Mouse (Mus musculus) ES-CJ7 (cell line): ENCODE results near the gene Ppfia2.
A peak's percentile ranks its signal among the peaks of the same experiment; 100 is the strongest.

Experiments used
- DNase-seq: peaks from one replicate; pipeline ENCODE4 v3.0.0; 2011; ENCODE audit warnings: low read depth, low spot score

The Ppfia2 gene

GRCm38 (mm10) chr10:106914275-106914674, 444.1 kb downstream of the Ppfia2 start:
- no peak for DNase-seq

GRCm38 (mm10) chr10:106914822-106915221, 444.7 kb downstream of the Ppfia2 start:
- DNase-seq, result no peak

- DNase-seq, result no peak
Observed at GRCm38 (mm10) chr10:106924334-106924733, 454.2 kb downstream of the Ppfia2 start.

GRCm38 (mm10) chr10:106924798-106925197, 454.7 kb downstream of the Ppfia2 start:
- no peak for DNase-seq

- no peak for DNase-seq
Observed at GRCm38 (mm10) chr10:106928576-106929332, 458.6 kb downstream of the Ppfia2 start.

GRCm38 (mm10) chr10:106932571-106933073, 462.5 kb downstream of the Ppfia2 start:
- peak; percentile 39 for DNase-seq

- DNase-seq, result no peak
Observed at GRCm38 (mm10) chr10:106936996-106937395, 466.9 kb downstream of the Ppfia2 start.

GRCm38 (mm10) chr10:106938851-106939250, 468.7 kb downstream of the Ppfia2 start:
- no peak for DNase-seq

- no peak for DNase-seq
Observed at GRCm38 (mm10) chr10:106939441-106939840, 469.3 kb downstream of the Ppfia2 start.

GRCm38 (mm10) chr10:106941380-106941779, 471.2 kb downstream of the Ppfia2 start:
- DNase-seq, result no peak

- no peak for DNase-seq
Observed at GRCm38 (mm10) chr10:106959026-106959425, 488.9 kb downstream of the Ppfia2 start.

- no peak for DNase-seq
Observed at GRCm38 (mm10) chr10:106975193-106976141, 505.3 kb downstream of the Ppfia2 start.
